Mouse (Mus musculus): ENCODE data around the gene 1700003F12Rik.

1700003F12Rik gene

GRCm38 (mm10) chr2:154572996-154573395 lies 26.1 kb downstream of the 1700003F12Rik start:
- Histone ChIP-seq H3K27me3 (ENCODE audit: insufficient read depth, low read length) (no peaks in the 10 kb centered on the region), H3K4me1 (replicated peaks; ENCODE audit: low read depth, low read length) (peaks cover 71% of the 10 kb centered on the region), H3K36me3 (ENCODE audit: insufficient read depth, low read length) (peaks cover 8% of the 10 kb centered on the region; the same call in 1 of the 2 replicates), H3K4me3 (replicated peaks; ENCODE audit: low read length) (no peak overlapping the region), H3K9me3 (ENCODE audit: low read length) (no peaks in the 10 kb centered on the region)
- TF ChIP-seq NANOG (IDR thresholded peaks at IDR 0.05; ENCODE audit: borderline replicate concordance, low read length): no peak
- TF ChIP-seq CTCF (conservative IDR thresholded peaks at IDR 0.05; ENCODE audit: low read length): no peak
- no peak for TF ChIP-seq POU5F1 (IDR thresholded peaks at IDR 0.05; ENCODE audit: borderline replicate concordance, low read length)

DNA sequence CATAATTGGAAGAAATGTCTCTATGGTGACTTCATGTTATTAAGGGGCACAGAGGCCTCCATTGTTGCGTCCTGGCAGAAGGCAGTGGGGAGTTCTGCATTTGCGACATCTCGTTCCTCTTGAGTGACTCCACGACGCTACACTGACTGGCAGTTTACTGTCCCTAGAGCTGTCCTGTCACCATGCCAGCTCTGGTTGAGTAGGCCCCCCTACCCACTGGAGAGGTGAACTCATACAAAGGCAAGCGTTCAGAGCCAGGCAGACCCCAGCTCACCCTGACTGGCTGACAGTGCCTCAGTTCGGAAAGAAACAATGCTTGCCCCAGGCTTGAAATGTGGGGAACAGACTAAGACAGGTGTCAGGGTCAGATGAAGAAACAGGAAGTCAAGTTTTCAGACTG lies 27.4 kb downstream of the 1700003F12Rik start:
- Histone ChIP-seq H3K4me1 (replicated peaks; ENCODE audit: low read depth, low read length) (peaks cover 63% of the 10 kb centered on the region), H3K27me3 (ENCODE audit: insufficient read depth, low read length) (no peaks in the 10 kb centered on the region), H3K36me3 (ENCODE audit: insufficient read depth, low read length) (no peaks in the 10 kb centered on the region), H3K4me3 (replicated peaks; ENCODE audit: low read length) (no peak overlapping the region), H3K9me3 (ENCODE audit: low read length) (no peaks in the 10 kb centered on the region)
- TF ChIP-seq CTCF (conservative IDR thresholded peaks at IDR 0.05; ENCODE audit: low read length) (no peak), POU5F1 (IDR thresholded peaks at IDR 0.05; ENCODE audit: borderline replicate concordance, low read length) (no peak), NANOG (IDR thresholded peaks at IDR 0.05; ENCODE audit: borderline replicate concordance, low read length) (no peak)

GRCm38 (mm10) chr2:154576876-154577743 lies 30.2 kb downstream of the 1700003F12Rik start:
- Histone ChIP-seq H3K9me3 (ENCODE audit: low read length) (no peaks in the 10 kb centered on the region), H3K4me3 (replicated peaks; ENCODE audit: low read length) (peak overlapping the region; percentile 43), H3K4me1 (replicated peaks; ENCODE audit: low read depth, low read length) (peaks cover 62% of the 10 kb centered on the region), H3K36me3 (ENCODE audit: insufficient read depth, low read length) (no peaks in the 10 kb centered on the region), H3K27me3 (ENCODE audit: insufficient read depth, low read length) (no peaks in the 10 kb centered on the region)
- TF ChIP-seq POU5F1 (IDR thresholded peaks at IDR 0.05; ENCODE audit: borderline replicate concordance, low read length) (no peak), NANOG (IDR thresholded peaks at IDR 0.05; ENCODE audit: borderline replicate concordance, low read length) (no peak)

GRCm38 (mm10) chr2:154577744-154578067 lies 30.8 kb downstream of the 1700003F12Rik start:
- H3K9me3 ChIP-seq (ENCODE audit: low read length): no peaks in the 10 kb centered on the region
- H3K4me1 ChIP-seq (replicated peaks; ENCODE audit: low read depth, low read length): peaks cover 61% of the 10 kb centered on the region
- TF ChIP-seq POU5F1 (IDR thresholded peaks at IDR 0.05; ENCODE audit: borderline replicate concordance, low read length) (no peak), NANOG (IDR thresholded peaks at IDR 0.05; ENCODE audit: borderline replicate concordance, low read length) (no peak), CTCF (conservative IDR thresholded peaks at IDR 0.05; ENCODE audit: low read length) (no peak)
- no peaks in the 10 kb centered on the region for H3K36me3 ChIP-seq (ENCODE audit: insufficient read depth, low read length)
- 0 out of 2 replicates have a peak overlapping the region, but pooled peaks have one; percentile 43 for H3K4me3 ChIP-seq (replicated peaks; ENCODE audit: low read length)
- H3K27me3 ChIP-seq (ENCODE audit: insufficient read depth, low read length): no peaks in the 10 kb centered on the region

GRCm38 (mm10) chr2:154580586-154580985 lies 33.7 kb downstream of the 1700003F12Rik start:
- Histone ChIP-seq H3K4me1 (replicated peaks; ENCODE audit: low read depth, low read length) (peaks cover 74% of the 10 kb centered on the region), H3K36me3 (ENCODE audit: insufficient read depth, low read length) (no peaks in the 10 kb centered on the region), H3K4me3 (replicated peaks; ENCODE audit: low read length) (no peak overlapping the region), H3K9me3 (ENCODE audit: low read length) (no peaks in the 10 kb centered on the region), H3K27me3 (ENCODE audit: insufficient read depth, low read length) (no peaks in the 10 kb centered on the region)
- TF ChIP-seq POU5F1 (IDR thresholded peaks at IDR 0.05; ENCODE audit: borderline replicate concordance, low read length) (no peak), CTCF (conservative IDR thresholded peaks at IDR 0.05; ENCODE audit: low read length) (no peak), NANOG (IDR thresholded peaks at IDR 0.05; ENCODE audit: borderline replicate concordance, low read length) (no peak)

DNA sequence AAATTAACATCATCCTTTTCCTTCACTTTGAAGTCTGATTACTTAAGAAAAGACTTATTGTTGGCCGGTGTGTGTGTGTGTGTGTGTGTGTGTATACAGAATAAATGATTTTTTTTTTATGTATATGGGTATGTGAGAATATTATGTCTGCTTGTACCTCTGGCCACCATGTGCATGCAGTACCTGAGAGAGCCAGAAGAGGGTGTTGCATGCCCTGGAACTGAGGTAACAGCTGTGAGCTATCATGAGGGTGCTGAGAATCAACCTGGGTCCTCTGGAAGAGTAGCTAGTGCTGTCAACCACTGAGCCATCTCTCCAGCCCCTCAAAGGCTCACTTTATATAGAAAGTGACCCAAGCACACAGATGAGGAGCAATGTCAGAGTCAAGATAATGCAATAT lies 34.5 kb downstream of the 1700003F12Rik start:
- TF ChIP-seq NANOG (IDR thresholded peaks at IDR 0.05; ENCODE audit: borderline replicate concordance, low read length): no peak
- TF ChIP-seq POU5F1 (IDR thresholded peaks at IDR 0.05; ENCODE audit: borderline replicate concordance, low read length): no peak
- peak; percentile 69 for TF ChIP-seq CTCF (conservative IDR thresholded peaks at IDR 0.05; ENCODE audit: low read length)
- Histone ChIP-seq H3K27me3 (ENCODE audit: insufficient read depth, low read length) (no peaks in the 10 kb centered on the region), H3K36me3 (ENCODE audit: insufficient read depth, low read length) (no peaks in the 10 kb centered on the region), H3K4me1 (replicated peaks; ENCODE audit: low read depth, low read length) (peaks cover 74% of the 10 kb centered on the region), H3K9me3 (ENCODE audit: low read length) (no peaks in the 10 kb centered on the region), H3K4me3 (replicated peaks; ENCODE audit: low read length) (no peak overlapping the region)

DNA sequence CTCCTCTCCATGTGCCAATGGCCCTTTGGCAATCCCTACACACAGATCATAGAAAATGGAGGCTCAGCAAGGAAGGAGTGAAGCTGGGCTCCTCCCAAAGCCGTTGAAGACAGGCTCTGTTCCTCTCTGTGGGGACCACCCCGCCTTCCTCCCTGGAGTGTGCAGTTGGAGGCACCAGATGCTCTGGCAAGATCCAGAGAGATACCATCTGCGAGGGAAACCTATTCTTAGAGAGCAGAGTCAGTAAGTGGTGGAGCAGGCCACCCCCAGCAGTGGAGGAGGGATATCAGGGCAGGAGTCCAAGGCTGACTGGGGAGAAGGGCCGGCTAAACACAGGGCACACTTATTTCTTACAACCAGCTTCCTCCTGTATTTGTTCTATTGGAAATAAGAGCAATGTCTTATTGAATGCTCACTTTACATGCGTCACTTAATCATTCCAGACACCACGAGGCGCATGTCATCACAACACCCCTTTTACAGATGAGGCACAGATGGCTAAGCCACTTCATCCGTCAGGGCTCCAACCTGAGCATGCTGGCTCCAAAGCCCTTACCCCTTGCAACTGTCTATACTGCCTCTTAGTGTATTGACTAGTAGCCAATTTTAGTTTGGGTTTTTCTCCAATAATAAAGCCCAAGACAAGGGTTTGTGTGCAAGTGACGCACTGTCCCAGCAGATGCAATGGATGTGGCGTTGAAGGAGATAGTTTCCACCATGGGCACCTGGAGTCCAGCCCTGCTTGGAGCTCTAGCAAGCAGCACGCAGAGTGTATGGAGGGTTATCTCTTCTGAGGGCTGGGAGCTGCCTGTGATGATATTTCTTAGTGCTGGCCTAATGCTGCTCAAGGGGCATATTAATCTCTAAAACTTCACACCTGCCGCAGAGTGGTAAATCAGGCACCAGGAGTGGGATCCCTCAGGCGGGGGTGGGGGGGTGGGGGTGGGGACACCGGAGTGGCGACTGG lies 37.3 kb downstream of the 1700003F12Rik start:
- Histone ChIP-seq H3K27me3 (ENCODE audit: insufficient read depth, low read length) (no peaks in the 10 kb centered on the region), H3K4me3 (replicated peaks; ENCODE audit: low read length) (peak overlapping the region; percentile 23; the same call in 1 of the 2 replicates), H3K4me1 (replicated peaks; ENCODE audit: low read depth, low read length) (peaks cover 66% of the 10 kb centered on the region), H3K9me3 (ENCODE audit: low read length) (no peaks in the 10 kb centered on the region), H3K36me3 (ENCODE audit: insufficient read depth, low read length) (peaks cover 6% of the 10 kb centered on the region)
- no peak for TF ChIP-seq NANOG (IDR thresholded peaks at IDR 0.05; ENCODE audit: borderline replicate concordance, low read length)

GRCm38 (mm10) chr2:154584931-154585601 lies 38.2 kb downstream of the 1700003F12Rik start:
- no peak for TF ChIP-seq CTCF (conservative IDR thresholded peaks at IDR 0.05; ENCODE audit: low read length)
- no peak for TF ChIP-seq POU5F1 (IDR thresholded peaks at IDR 0.05; ENCODE audit: borderline replicate concordance, low read length)
- no peak for TF ChIP-seq NANOG (IDR thresholded peaks at IDR 0.05; ENCODE audit: borderline replicate concordance, low read length)
- peaks cover 64% of the 10 kb centered on the region for H3K4me1 ChIP-seq (replicated peaks; ENCODE audit: low read depth, low read length)
- no peak overlapping the region for H3K4me3 ChIP-seq (replicated peaks; ENCODE audit: low read length)
- no peaks in the 10 kb centered on the region for H3K27me3 ChIP-seq (ENCODE audit: insufficient read depth, low read length)
- no peaks in the 10 kb centered on the region for H3K9me3 ChIP-seq (ENCODE audit: low read length)
- peaks cover 6% of the 10 kb centered on the region for H3K36me3 ChIP-seq (ENCODE audit: insufficient read depth, low read length)
